Mouse (Mus musculus) cerebellum, adult 2 months (tissue): ENCODE data around the gene Gcfc2.

Experiments
- CTCF ChIP-seq: fragments of 200-500 bp; IDR thresholded peaks from 2 replicates; pipeline ENCODE4 v1.5.1; 2011; ENCODE audit warnings: low read depth, mild to moderate bottlenecking, control low read depth, low read length, moderate library complexity, borderline replicate concordance; ENCODE audit not compliant: insufficient read depth
- POLR2A ChIP-seq: fragments of 200-500 bp; IDR thresholded peaks from 2 replicates; pipeline ENCODE4 v1.6.1; 2011; ENCODE audit warnings: low read length, control low read depth, borderline replicate concordance; ENCODE audit not compliant: insufficient read depth

DNA sequence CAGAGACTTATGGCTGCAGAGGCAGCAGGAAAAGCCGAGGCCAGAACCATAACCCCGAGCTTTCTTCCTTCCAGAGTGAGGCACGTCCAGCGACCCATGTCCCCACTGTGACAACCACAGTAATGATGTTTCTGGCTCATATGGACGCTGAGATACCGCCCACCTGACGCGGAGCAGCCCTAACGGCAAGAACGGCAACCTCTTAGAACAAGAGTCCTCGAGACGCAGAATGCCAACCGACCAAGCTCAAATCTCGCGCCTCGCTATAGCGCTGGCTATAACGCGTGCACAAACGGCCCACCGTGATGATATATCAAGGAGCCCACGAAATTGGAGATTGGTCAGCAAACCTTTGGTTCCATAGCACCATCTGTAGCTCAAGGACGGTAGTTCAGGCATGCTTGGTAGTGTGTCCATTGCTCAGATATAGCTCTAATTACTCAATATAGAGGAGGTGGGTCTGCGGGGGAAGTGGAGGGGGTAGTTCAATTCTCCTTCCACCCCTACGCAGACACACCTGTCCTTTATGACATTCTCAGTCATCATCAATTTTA is 13.1 kb upstream of the Gcfc2 start:
- TF ChIP-seq POLR2A (no peak), CTCF (no peak)
